Mouse (Mus musculus): ENCODE results near the gene Qtrt1. TPM values are rescaled to one million over a fixed set of nuclear protein-coding genes. Genes with fewer than 3 reads are reported as not detected.

The Qtrt1 gene
- polyA plus RNA-seq, 1 experiment = 38.7 TPM

- Histone ChIP-seq H3K36me3 (ENCODE audit: control insufficient read depth, insufficient read depth, low read length) (peaks cover 8% of the 10 kb centered on the region; the same call in 1 of the 2 replicates), H3K27ac (ENCODE audit: insufficient read depth, low read length) (no peak overlapping the region), H3K4me3 (ENCODE audit: extremely low read depth, insufficient read depth, insufficient read length) (no peak overlapping the region), H3K27me3 (ENCODE audit: control insufficient read depth, insufficient read depth, low read length) (no peaks in the 10 kb centered on the region), H3K4me1 (ENCODE audit: control insufficient read depth, insufficient read depth, insufficient read length) (peaks cover 8% of the 10 kb centered on the region; the same call in 1 of the 2 replicates)
- no peak for TF ChIP-seq POLR2A (IDR thresholded peaks at IDR 0.05; ENCODE audit: low read depth, low read length)
- TF ChIP-seq CTCF (IDR thresholded peaks at IDR 0.05; ENCODE audit: extremely low read depth, insufficient read depth, insufficient read length, insufficient replicate concordance) = no peak
- 91% methylated on average over 2 of the region's 2 CpGs for WGBS
- DNase-seq (ENCODE audit: low read depth in 1 of 2, low spot score in 2 of 2) = no peak
Observed at GRCm38 (mm10) chr9:21417866-21418265, 6.2 kb downstream of the Qtrt1 start.

GRCm38 (mm10) chr9:21419646-21420045 lies 8.0 kb downstream of the Qtrt1 start:
- Histone ChIP-seq H3K27me3 (ENCODE audit: control insufficient read depth, insufficient read depth, low read length) (no peaks in the 10 kb centered on the region), H3K27ac (ENCODE audit: insufficient read depth, low read length) (no peak overlapping the region), H3K36me3 (ENCODE audit: control insufficient read depth, insufficient read depth, low read length) (peaks cover 8% of the 10 kb centered on the region; the same call in 1 of the 2 replicates), H3K4me3 (ENCODE audit: extremely low read depth, insufficient read depth, insufficient read length) (no peak overlapping the region), H3K4me1 (ENCODE audit: control insufficient read depth, insufficient read depth, insufficient read length) (peaks cover 8% of the 10 kb centered on the region; the same call in 1 of the 2 replicates)
- DNase-seq (ENCODE audit: low read depth in 1 of 2, low spot score in 2 of 2) = no peak
- WGBS = 66% methylated on average over 2 of the region's 2 CpGs
- TF ChIP-seq POLR2A (IDR thresholded peaks at IDR 0.05; ENCODE audit: low read depth, low read length) (no peak), CTCF (IDR thresholded peaks at IDR 0.05; ENCODE audit: extremely low read depth, insufficient read depth, insufficient read length, insufficient replicate concordance) (no peak)

GRCm38 (mm10) chr9:21424631-21425555 lies 13.3 kb downstream of the Qtrt1 start, which contains the start of gene Dnm2:
Dnm2 (plus strand) TSS chr9:21424908.
- Histone ChIP-seq H3K4me1 (ENCODE audit: control insufficient read depth, insufficient read depth, insufficient read length) (peaks cover 5% of the 10 kb centered on the region; the same call in 1 of the 2 replicates), H3K36me3 (ENCODE audit: control insufficient read depth, insufficient read depth, low read length) (peaks cover 2% of the 10 kb centered on the region; the same call in 1 of the 2 replicates), H3K4me3 (ENCODE audit: extremely low read depth, insufficient read depth, insufficient read length) (peak within 1 kb of the TSS; percentile 92), H3K27me3 (ENCODE audit: control insufficient read depth, insufficient read depth, low read length) (no peaks in the 10 kb centered on the region), H3K27ac (ENCODE audit: insufficient read depth, low read length) (peak within 1 kb of the TSS; percentile 92)
- WGBS = under 1% methylated on average over 82 of the region's 82 CpGs
- peak; percentile 91 for TF ChIP-seq POLR2A (IDR thresholded peaks at IDR 0.05; ENCODE audit: low read depth, low read length)
- TF ChIP-seq CTCF (IDR thresholded peaks at IDR 0.05; ENCODE audit: extremely low read depth, insufficient read depth, insufficient read length, insufficient replicate concordance) = no peak
- peak; percentile 95 to 99 for DNase-seq (ENCODE audit: low read depth in 1 of 2, low spot score in 2 of 2)

- Histone ChIP-seq H3K27ac (ENCODE audit: insufficient read depth, low read length) (peak overlapping the region; percentile 92; the same call in 1 of the 2 replicates), H3K36me3 (ENCODE audit: control insufficient read depth, insufficient read depth, low read length) (peaks cover under 1% of the 10 kb centered on the region; the same call in 1 of the 2 replicates), H3K4me3 (ENCODE audit: extremely low read depth, insufficient read depth, insufficient read length) (peak overlapping the region; percentile 92), H3K27me3 (ENCODE audit: control insufficient read depth, insufficient read depth, low read length) (no peaks in the 10 kb centered on the region), H3K4me1 (ENCODE audit: control insufficient read depth, insufficient read depth, insufficient read length) (peaks cover 9% of the 10 kb centered on the region; the same call in 1 of the 2 replicates)
- DNase-seq (ENCODE audit: low read depth in 1 of 2, low spot score in 2 of 2) = no peak
- no peak for TF ChIP-seq CTCF (IDR thresholded peaks at IDR 0.05; ENCODE audit: extremely low read depth, insufficient read depth, insufficient read length, insufficient replicate concordance)
- no peak for TF ChIP-seq POLR2A (IDR thresholded peaks at IDR 0.05; ENCODE audit: low read depth, low read length)
- WGBS = 1% methylated on average over 6 of the region's 6 CpGs
Observed at GRCm38 (mm10) chr9:21425556-21425945, 13.9 kb downstream of the Qtrt1 start.

DNA sequence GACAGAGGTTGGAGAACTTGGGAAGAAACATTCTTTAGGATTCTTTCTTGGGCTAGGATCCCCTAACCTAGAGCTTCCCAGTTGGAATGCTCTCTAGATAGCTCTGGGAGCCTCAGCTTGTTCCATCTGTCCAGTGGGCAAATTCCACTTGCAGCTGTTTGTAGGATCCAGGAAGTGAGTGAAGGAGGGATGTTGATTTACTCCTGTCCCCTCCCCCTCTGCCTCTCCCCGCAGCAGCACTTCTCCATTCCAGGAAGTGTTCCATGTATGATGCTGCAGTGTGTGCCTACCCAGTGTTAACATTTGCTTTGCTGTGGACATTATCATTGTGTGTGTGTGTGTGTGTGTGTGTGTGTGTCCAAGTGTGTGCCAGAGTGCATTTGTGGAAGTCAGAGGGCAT lies 14.4 kb downstream of the Qtrt1 start:
- DNase-seq (ENCODE audit: low read depth in 1 of 2, low spot score in 2 of 2) = no peak
- H3K27me3 ChIP-seq (ENCODE audit: control insufficient read depth, insufficient read depth, low read length) = no peaks in the 10 kb centered on the region
- TF ChIP-seq CTCF (IDR thresholded peaks at IDR 0.05; ENCODE audit: extremely low read depth, insufficient read depth, insufficient read length, insufficient replicate concordance) (no peak), POLR2A (IDR thresholded peaks at IDR 0.05; ENCODE audit: low read depth, low read length) (no peak)
- no peaks in the 10 kb centered on the region for H3K36me3 ChIP-seq (ENCODE audit: control insufficient read depth, insufficient read depth, low read length)
- peaks cover 13% of the 10 kb centered on the region; the same call in 1 of the 2 replicates for H3K4me1 ChIP-seq (ENCODE audit: control insufficient read depth, insufficient read depth, insufficient read length)
- H3K4me3 ChIP-seq (ENCODE audit: extremely low read depth, insufficient read depth, insufficient read length) = peak overlapping the region; percentile 92
- 0% methylated on average over 1 of the region's 1 CpGs for WGBS
- no peak overlapping the region for H3K27ac ChIP-seq (ENCODE audit: insufficient read depth, low read length)

DNA sequence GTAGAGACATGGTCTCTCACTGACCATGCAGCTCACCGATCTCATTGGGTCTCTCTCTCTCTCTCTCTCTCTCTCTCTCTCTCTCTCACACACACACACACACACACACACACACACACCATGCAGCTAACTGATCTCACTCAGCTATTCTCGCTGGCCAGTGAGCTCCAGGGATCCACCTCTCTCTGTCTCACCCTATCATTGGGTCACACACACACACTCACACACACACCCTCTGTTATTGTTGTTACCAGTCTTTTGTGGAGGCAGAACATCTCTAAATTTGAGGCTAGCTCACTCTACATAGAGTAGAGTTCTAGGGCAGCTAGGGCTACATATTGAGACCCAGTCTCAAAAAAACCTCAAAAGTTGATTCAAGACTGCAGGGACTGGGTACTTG lies 14.9 kb downstream of the Qtrt1 start:
- H3K27ac ChIP-seq (ENCODE audit: insufficient read depth, low read length) = no peak overlapping the region
- TF ChIP-seq POLR2A (IDR thresholded peaks at IDR 0.05; ENCODE audit: low read depth, low read length) = no peak
- no peak for TF ChIP-seq CTCF (IDR thresholded peaks at IDR 0.05; ENCODE audit: extremely low read depth, insufficient read depth, insufficient read length, insufficient replicate concordance)
- no peak overlapping the region for H3K4me3 ChIP-seq (ENCODE audit: extremely low read depth, insufficient read depth, insufficient read length)
- no peaks in the 10 kb centered on the region for H3K36me3 ChIP-seq (ENCODE audit: control insufficient read depth, insufficient read depth, low read length)
- no peak for DNase-seq (ENCODE audit: low read depth in 1 of 2, low spot score in 2 of 2)
- no peaks in the 10 kb centered on the region for H3K27me3 ChIP-seq (ENCODE audit: control insufficient read depth, insufficient read depth, low read length)
- 42% methylated on average over 2 of the region's 2 CpGs for WGBS
- peaks cover 13% of the 10 kb centered on the region; the same call in 1 of the 2 replicates for H3K4me1 ChIP-seq (ENCODE audit: control insufficient read depth, insufficient read depth, insufficient read length)
